Mouse (Mus musculus) testis, postnatal 14 days (tissue): ENCODE data around the gene Corin.

ENCODE experiments used
- DNase-seq: peaks from one replicate; pipeline ENCODE4 v3.0.0; 2021; ENCODE audit warnings: low spot score

Corin gene

DNA sequence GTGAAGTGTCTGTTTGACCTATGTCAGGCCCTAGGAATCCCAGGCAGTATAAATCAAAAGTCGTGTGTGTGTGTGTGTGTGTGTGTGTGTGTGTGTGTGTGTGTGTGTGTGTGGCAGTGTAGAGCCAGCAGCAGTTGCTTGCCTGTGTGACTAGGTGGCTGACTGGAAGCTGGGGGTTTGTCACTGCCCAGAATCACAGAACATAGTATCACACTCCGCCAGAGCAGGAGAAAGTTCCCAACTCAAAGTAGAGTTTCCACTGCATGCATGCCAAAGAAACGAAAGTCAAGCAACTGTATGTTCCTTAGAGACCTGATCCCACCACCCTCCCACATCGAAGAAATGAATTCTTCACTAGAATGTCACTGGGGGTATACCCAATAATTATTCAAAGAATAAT lies 61.3 kb downstream of the Corin start:
- no peak for DNase-seq

DNA sequence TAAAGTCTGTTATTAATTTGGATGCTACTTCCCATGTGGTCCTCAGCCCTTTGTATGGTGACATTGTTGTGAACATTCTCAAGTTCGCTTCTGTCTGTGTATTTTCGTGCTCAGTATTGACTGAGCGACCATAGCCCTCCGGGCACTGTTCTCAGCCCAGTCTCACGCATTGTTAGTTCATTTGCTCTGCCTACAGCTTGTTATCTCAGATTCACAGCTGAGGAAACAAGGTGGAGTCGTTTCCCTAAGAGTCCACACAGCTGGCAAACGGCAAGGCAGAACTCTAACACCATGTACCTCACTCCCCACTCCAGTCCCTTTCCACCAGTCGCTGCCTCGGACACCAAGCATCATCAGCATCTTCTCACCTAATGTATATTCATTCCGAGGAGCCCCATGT lies 63.1 kb downstream of the Corin start:
- DNase-seq = no peak

DNA sequence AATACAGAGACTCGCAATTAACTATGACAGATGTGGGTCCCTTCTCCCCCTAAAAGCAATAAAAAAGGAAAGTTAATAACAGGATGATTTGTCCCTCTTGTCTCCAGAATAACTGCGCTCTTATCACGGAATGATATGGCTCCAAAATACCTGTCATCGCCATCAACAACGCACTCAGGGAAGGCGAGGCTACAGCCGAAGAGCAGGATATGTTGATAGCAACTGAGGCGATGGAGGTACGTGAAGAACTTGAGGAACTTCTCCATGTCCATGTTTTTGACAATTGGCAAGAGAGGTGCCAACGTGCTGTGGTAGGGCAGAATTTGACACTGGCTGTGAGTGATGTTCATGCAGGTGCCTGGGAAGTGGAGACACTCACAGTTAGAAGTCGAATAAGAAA lies 69.2 kb downstream of the Corin start:
- no peak for DNase-seq

DNA sequence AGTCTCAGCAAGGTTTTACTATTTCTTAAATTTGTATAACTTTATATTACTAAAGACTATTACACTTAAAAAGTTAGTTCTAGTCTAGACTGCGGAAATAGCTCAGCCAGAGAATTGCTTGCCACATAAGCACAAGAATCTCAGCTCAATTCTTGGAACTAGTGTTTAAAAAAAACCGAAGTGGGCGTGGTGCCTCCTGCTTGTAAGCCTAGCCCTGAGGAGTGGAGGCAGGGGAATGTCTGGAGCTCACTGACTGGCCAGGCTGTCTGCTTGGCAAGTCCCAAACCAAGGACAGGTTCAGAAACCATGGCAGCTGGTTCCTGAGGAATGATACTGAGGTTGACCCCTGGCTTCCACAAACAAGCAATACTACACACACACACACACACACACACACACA lies 72.4 kb downstream of the Corin start:
- DNase-seq = no peak

DNA sequence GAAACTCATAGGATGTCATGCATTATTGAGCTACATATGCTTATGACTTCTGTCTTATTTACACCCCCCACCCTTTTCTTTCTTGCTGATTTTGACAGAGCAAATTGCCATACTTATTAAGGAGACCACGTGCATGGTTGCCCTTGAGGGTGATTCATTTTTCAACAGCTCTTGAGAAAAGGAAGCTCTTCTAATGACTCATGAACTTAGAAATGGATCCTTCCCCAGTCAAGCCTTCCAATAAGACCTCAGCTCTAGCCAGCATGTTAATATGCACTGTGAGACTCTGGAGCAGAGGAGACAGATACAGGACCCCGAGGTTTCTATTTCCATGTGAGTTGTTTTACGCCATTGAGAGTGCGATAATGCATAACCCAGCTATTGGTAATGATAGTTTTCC lies 76.7 kb downstream of the Corin start:
- no peak for DNase-seq

DNA sequence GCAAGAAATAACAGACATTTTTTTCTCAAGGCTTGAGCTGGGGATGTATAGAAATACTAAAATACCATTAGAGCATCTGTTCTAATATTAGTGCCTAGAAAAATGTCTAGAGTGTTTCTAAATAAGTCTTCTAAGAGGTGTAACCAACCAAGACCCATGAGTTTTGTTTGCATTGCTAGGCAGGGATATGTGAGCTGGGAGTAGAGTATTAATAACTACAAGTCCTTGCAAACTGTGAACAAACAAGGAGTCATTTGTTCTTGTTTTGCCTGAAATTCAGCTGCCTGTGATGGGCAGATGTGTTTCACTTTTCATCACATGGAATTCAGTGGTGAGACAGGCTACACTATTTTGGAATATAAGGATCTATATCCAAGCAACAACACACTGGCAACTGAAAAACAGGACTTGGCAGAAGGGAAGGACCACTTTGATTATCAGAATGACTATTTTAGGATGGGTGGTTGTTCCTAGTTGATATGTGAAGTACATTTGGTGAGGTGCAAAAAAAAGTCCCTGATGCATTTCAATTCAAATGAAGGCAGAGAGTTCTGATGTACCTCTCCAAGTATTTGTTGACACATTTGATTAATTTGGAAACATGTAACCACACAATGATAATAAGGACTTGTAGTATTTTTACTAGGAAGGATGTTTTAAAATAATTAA lies 78.8 kb downstream of the Corin start:
- DNase-seq = no peak

DNA sequence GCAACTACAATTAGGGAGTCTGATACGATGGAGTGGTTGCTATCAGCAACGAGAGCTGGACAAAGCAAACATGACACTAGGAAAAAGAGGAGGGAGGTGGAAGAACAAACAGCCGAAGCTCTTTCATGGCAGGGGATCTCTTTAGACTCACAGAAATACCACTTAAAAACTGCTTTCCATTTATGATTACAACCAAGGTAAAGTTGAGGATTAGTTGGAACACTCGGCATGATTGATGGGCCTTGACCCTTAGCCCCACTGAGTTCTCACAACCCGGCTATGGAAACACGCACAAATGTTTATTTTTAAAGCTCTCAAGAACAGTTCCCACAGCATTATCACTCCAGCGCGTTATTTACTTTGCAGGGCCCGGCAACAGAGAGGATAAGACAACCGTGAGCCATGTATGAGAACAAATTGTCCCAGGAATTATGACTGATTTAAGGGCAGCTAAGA lies 92.4 kb downstream of the Corin start:
- no peak for DNase-seq

DNA sequence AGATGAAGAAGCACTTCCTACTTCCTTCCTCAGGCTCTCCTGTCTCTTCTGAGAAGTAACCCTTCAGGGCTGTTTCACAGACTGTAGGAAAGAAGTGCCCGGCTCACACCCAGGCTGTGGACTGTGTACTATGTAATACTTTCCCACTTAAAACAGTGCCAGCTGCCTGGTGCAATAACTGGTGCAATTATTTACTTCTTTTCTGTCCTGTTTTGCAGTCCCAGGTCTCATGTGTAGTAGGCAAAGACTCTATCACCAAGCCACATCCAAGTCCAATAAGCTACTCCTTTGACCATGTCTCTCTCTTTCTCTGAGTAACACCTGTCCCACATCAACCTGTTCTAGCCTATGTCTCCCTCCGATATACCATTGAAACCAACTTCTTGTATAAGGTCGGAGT lies 93.4 kb downstream of the Corin start:
- DNase-seq = no peak

DNA sequence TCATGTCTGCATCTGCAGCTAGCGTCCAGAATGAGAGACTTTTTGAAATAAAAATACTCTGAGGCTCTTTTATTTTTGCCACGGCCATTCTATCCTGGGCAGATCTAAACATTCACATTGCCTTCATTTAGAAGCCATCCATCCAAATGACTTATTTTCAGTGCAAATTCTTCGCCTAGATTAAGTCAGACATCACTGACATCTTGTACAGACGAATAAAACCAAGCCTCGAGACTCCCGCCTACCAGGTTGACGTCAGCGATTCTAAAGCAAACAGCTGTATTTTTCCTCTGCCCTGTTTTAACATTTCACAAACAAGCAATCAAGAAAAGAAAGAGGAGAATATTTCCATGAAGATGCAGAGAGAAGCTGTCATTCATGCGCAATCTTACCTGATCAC lies 100.9 kb downstream of the Corin start:
- DNase-seq = no peak

DNA sequence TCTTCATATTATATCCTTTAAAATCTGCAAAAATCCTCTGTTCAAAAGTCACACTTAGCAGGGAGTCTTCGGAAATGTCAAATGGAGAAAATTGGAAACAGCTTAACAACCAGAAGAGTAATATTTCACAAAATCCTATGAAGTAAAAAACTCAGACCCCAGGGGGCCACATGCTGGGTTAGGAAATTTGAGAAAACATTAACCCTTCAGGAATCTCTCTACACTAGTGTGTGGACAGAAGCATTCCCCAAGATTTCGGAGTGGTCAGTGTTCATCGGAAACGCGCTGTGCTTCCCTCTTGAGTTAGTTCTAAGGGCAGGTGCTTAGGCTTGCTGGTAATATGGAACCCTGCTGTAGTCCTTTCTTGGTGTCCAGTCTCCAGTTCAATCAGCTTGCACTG lies 101.4 kb downstream of the Corin start:
- no peak for DNase-seq

DNA sequence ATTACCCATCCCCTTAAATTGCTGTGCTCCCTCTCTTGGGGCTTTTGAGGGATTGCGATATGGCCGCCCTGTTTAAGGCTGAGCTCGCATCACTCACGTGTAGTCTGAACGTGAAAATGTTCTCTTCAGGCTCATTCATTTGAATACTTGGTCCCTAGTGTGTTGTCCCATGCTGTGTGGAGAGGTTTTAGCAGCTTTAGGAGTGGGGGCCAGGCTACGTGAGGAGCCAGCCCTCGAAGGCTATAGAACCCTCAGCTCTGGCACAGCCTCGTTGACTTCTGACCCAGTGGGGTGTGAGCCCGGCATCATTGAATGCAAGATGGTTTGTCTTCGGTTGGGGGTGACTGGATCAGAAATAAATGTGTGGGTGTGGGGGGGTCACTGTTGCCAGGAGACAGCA lies 102.5 kb downstream of the Corin start:
- no peak for DNase-seq

DNA sequence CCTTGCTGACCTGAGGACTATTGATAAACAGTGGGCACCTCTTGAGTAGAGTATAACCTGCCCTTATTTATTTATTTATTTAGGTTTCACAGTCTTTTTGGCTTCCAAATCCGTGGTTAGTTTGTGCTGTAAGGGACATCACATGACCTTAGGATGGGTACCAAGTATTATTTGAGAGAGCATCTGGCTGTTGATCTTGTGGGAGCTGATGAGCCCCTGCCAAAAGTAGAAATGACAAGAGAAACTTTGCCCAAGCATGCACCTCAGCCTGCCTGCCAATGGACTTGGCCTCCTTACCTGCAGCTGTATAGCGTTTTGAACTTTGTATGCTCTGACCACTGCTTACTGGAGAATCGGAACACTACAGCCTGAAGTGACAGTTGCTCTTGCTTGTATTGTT lies 103.0 kb downstream of the Corin start:
- no peak for DNase-seq

DNA sequence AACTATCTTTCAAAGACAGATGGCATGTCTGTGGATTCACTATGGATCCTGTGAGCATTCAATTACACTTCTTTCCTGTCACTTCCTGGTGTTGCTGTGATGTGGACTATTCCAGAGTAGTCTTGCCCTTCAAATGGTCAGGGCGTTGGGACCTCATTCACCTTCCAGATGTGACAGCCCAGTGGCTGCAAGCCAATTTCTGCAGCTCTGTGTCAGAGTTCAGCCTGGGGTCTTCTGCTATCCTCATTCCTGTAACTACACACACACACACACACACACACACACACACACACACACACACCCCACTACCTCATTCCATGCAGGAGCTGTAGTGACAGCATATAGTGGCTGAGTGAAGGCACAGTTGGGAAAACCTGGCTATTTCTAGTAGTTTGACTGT lies 122.1 kb downstream of the Corin start:
- no peak for DNase-seq

DNA sequence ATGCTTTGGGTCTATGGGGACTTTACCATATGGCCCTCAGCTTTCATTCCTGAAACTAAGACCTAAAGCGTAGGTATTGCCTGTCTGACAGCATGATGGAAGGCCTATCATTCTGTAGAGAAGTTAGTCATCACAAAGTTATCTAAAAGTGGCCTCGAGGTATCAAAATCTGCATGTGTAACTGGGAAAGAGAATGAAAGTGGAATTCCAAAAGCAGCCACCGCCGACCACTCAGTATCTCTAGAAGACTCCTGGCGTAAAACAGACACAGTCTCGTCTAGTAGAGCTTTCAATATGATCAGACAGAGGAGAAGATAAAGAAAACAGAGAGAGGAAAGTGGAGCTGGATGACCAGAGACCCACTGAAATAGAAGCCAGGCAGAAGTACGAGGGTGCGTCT lies 123.7 kb downstream of the Corin start:
- DNase-seq = no peak

DNA sequence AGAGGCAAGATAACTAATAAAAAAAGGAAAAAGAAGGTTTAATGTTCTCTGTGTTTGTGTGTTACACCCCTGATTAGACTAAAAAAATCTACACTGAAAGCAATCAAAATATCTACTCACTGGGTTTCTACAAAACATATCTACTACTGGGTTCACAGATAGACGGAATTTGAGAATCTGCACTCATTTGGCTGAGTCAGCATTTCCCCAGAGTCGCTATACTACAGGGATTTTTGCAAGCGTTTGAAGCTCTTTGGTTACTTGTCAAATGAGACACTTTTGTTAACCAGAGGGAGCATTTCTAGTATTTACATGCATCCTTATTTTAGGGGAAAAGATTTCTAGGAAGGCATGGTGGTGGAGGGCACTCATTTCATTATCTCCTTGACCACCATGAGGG lies 136.3 kb downstream of the Corin start:
- no peak for DNase-seq

DNA sequence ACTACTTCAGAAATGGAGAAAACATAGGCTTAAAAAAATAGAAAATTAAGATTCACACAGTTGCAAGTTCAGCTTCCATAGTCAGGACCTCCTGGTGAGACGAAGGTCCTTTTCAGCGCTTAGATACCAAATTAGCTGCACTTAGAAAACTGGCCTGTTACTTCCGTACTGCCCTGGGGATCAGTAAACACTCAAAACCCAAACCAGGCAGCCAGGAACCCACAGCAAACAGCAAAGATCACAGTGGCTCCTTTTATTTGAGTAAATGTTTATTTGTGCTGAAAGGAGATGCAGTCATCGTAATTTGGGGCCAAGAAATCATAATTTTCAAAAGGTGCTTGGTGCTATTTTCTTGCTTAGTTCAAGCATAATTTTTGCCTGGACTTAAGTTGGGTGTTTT lies 138.5 kb downstream of the Corin start:
- DNase-seq = no peak

DNA sequence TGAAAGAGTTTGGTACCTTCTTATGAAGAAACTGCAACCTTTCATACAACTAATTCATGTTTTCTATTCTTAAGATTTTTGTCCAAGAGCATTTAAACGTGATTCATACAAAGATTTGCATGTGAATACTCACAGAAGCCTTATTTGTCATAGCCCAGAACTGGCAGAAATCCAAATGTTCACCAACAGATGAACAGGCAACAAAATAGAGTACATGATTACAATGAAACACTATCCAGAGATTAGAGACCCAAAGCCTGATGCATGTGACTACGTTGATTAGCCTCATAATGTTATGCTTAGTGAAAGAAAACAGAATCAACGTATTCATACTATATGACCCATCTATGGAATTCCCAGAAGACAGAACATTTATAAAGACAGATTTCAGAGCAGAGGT lies 140.4 kb downstream of the Corin start:
- no peak for DNase-seq

DNA sequence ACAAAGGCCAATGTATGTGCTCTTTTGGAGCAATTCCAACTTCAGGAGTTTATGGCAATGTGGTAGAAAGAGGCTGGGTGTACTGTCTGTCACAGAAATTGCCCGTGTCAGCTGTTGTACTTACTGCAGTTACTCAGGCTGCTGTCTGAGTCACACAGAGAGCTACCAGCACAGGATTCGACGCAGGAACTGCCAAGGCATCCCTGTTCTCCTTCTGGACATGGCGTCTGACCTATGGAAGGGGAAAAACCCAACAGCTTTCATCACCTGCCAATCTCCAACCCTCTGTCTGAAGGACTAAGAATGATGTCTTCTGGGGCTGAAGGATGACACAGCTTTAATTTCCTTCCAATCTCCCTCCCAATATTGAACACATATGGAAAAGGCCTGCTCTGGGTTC lies 150.5 kb downstream of the Corin start:
- DNase-seq = no peak

DNA sequence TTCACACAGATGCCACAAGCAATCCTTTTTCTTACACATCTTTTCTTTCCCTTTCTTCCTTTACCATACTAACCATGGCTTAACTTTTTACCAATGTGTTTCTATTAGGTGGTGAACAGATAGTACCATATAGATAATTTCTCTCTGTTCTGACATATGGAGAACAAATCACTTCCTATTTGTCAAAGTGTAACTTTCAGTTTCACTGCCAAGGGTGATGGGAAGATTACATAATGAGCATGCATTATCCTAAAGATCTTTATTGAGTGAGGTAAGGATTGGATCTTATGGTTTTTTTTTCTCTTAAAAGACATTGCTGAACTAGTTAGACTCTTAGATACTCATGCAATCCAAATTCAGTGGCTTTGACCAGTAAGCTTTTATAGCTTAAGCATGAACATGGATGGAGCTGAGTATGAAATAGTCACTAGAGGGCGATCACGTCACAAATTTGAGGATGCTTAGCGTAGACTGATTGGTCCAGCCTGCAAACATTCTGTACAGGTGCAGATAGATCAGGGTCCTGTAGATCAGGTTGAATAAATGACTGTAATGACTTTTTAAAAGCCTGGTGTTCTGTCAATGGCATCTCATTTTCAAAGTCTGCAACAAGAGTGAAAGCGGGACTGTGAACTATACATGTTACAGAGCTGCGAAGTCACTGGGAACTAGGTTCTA lies 154.1 kb downstream of the Corin start:
- no peak for DNase-seq

DNA sequence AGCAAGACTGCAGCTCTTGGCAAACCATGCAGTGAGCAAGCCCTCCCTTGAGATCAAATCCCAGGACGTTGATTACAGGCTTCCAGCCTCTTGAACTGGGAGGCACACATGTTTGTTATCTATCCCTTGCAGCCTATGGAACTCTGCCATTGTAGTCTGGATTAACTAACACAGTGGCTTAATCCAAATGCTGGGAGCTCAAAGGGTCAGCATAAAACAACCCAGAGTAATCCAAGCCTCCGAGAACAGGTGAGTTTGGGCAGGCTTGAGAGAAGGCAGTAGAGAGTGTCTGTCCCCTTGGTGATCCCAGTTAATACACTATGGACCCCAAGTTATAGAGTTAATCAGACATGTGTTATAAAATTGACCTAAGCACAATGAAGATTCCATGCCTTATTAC lies 155.7 kb downstream of the Corin start:
- no peak for DNase-seq

DNA sequence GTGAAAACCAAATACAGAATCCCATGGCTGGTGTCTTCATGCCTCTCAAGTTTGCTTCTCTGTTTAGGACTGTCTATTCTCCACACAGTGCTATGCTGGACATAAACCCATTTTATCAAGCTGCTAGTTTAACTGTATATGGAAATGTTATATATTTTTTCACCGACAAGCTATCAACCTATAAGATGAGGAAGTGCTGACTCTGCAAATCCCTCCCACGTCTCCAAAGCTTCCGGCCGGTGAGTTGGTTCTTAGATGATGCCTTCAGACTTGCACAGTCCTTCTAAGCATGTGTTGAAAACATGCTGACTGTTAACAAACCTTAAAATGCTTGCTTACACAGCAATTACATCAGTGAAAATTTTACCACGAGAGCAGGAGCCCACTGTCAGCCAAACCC lies 168.4 kb downstream of the Corin start:
- DNase-seq = no peak

DNA sequence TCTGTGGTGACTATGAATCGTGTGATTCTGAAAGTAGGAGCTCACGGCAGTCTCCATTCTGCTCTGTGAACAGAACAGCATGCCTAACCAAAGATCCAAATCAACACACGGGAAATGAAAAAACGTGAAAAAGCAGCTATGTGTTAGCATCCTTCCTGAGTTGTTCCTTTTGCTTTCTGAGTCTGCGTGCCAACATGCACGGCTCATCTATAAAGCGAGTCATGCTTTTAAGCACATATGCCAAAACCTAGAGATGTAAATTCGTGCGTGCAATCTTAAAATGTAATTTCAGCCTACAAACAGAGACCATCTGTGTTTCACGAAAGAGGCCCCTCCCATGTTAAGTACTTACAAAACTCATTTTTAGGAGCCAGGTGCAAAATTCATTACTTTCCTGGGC lies 171.4 kb downstream of the Corin start:
- DNase-seq = no peak

DNA sequence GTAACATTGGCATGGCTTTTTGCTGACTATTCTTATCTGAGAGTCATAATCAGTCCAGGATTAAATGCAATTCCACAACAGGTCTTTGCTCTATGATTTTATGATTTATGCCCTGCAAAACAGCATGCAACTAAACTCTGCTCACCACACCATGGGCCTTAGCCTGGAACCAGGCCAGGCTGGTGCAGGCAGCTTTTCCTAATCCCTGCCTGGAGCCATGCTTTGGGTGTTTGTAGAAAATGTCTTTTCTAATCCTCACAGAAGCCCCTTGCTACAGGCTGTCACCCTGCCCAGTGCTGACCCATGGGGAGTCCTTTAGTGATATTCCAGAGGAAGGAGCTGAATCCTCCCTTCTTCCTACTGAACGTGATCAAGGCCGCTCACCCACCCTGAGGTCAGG lies 173.1 kb downstream of the Corin start:
- no peak for DNase-seq

DNA sequence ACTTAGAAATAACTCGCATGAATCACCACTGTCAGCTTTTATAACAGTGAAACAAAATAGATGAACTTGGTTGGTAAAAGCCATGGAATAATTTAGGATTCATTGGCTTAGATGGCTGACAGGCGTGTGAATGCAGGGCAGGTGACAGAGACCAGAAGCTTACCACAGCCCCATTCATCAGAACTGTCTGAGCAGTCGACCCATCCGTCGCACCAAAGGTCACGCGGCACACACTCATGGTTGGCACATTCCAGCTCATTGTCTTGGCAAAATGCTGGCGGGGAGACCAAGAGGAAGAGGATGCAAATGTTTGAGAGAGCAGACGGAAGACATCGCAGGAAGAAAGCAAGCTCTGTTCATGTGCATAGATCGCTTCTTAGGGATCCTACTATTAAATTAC lies 173.6 kb downstream of the Corin start:
- DNase-seq = no peak
